Mouse (Mus musculus) hindlimb bud, embryonic 11.5 days (tissue): Measurements from ENCODE around the gene Ube2k.
"Not testable (repeated sequence)": the region's sequence is repeated elsewhere in the genome, so short reads cannot be mapped to it uniquely, and the experiment has no call there.

Experiments
- DNase-seq: peaks from one replicate; pipeline ENCODE4 v3.0.0-alpha.2; 2012; ENCODE audit warnings: low read depth, low spot score; ENCODE audit errors: extremely low spot score

The Ube2k gene

GRCm38 (mm10) chr5:65536751-65537419, at the start of gene Ube2k, which contains the start of gene Smim14:
Gene Ube2k (plus strand): TSS chr5:65537233.
Gene Smim14 (minus strand): TSS chr5:65537184.
- DNase-seq: peak; percentile 66

- DNase-seq: no peak
Observed at GRCm38 (mm10) chr5:65487381-65487780, 49.7 kb upstream of the Ube2k start.

GRCm38 (mm10) chr5:65488725-65489124, 48.3 kb upstream of the Ube2k start:
- DNase-seq: no peak

- DNase-seq: no peak
Observed at GRCm38 (mm10) chr5:65489830-65490229, 47.2 kb upstream of the Ube2k start.

- no peak for DNase-seq
Observed at GRCm38 (mm10) chr5:65491767-65492715, 45.0 kb upstream of the Ube2k start.

- peak; percentile 50 for DNase-seq
Observed at GRCm38 (mm10) chr5:65492716-65493531, 44.1 kb upstream of the Ube2k start, which contains the start of gene Gm43552. Gene Gm43552 (minus strand): TSS chr5:65492833.

- DNase-seq: no peak
Observed at GRCm38 (mm10) chr5:65500231-65500630, 36.8 kb upstream of the Ube2k start.

GRCm38 (mm10) chr5:65501407-65501806, 35.6 kb upstream of the Ube2k start:
- DNase-seq: no peak

- DNase-seq: no peak
Observed at GRCm38 (mm10) chr5:65505786-65506185, 31.2 kb upstream of the Ube2k start.

GRCm38 (mm10) chr5:65508395-65508794, 28.6 kb upstream of the Ube2k start:
- DNase-seq: no peak

- no peak for DNase-seq
Observed at GRCm38 (mm10) chr5:65513506-65513905, 23.5 kb upstream of the Ube2k start.

- DNase-seq: no peak
Observed at GRCm38 (mm10) chr5:65514635-65515278, 22.3 kb upstream of the Ube2k start.

GRCm38 (mm10) chr5:65521803-65522202, 15.2 kb upstream of the Ube2k start:
- DNase-seq: no peak

- no peak for DNase-seq
Observed at GRCm38 (mm10) chr5:65524831-65525230, 12.2 kb upstream of the Ube2k start.

GRCm38 (mm10) chr5:65525674-65526443, 11.2 kb upstream of the Ube2k start:
- no peak for DNase-seq

GRCm38 (mm10) chr5:65531283-65531682, 5.8 kb upstream of the Ube2k start:
- DNase-seq: no peak

- no peak for DNase-seq
Observed at GRCm38 (mm10) chr5:65534496-65534895, 2.5 kb upstream of the Ube2k start.

- no peak for DNase-seq
Observed at GRCm38 (mm10) chr5:65535457-65536067, 1.5 kb upstream of the Ube2k start.

GRCm38 (mm10) chr5:65536068-65536465, 966 bp upstream of the Ube2k start:
- not testable (repeated sequence) for DNase-seq
